Mouse (Mus musculus) hindbrain, embryonic 13.5 days (tissue): Measurements from ENCODE around the gene Cdkl1. TPM values are rescaled to one million over a fixed set of nuclear protein-coding genes. Genes with fewer than 3 reads are reported as not detected.

Experiments
- ATAC-seq: fragments of 200-750 bp; cut with Nextera tagmentation; 2 replicates; pipeline ENCODE4 v1.8.0; 2017; ENCODE audit warnings: moderate TSS enrichment; ENCODE audit not compliant: low FRiP score
- H3K27ac ChIP-seq: fragments of 300-500 bp; sonication (generic); 2 replicates; pipeline ENCODE4 v1.5.1; 2015; ENCODE audit warnings: inconsistent platforms, mild to moderate bottlenecking, moderate library complexity
- H3K27me3 ChIP-seq: fragments of 300-500 bp; sonication (generic); 2 replicates; pipeline ENCODE4 v1.6.1; 2015; ENCODE audit warnings: mild to moderate bottlenecking, inconsistent platforms
- H3K36me3 ChIP-seq: fragments of 300-500 bp; sonication (generic); 2 replicates; pipeline ENCODE4 v1.6.1; 2015; ENCODE audit warnings: mild to moderate bottlenecking, inconsistent platforms
- H3K4me1 ChIP-seq: fragments of 300-500 bp; sonication (generic); replicated peaks from 2 replicates; pipeline ENCODE4 v1.6.1; 2015; ENCODE audit warnings: inconsistent platforms
- H3K4me2 ChIP-seq: fragments of 300-500 bp; sonication (generic); 2 replicates; pipeline ENCODE4 v1.6.1; 2015; ENCODE audit warnings: inconsistent platforms, mild to moderate bottlenecking, moderate library complexity
- H3K4me3 ChIP-seq: fragments of 300-500 bp; sonication (generic); 2 replicates; pipeline ENCODE4 v1.5.1; 2015; ENCODE audit warnings: mild to moderate bottlenecking, inconsistent platforms
- H3K9ac ChIP-seq: fragments of 300-500 bp; sonication (generic); 2 replicates; pipeline ENCODE4 v1.6.1; 2015; ENCODE audit warnings: mild to moderate bottlenecking, inconsistent platforms
- H3K9me3 ChIP-seq: fragments of 300-500 bp; sonication (generic); 2 replicates; pipeline ENCODE4 v1.6.1; 2016; ENCODE audit warnings: inconsistent platforms
- WGBS: fragments of 180-500 bp; shearing (Covaris S2); methylation state at CpG from one replicate; pipeline ENCODE4 v1.1.7; 2015; 5-methylcytosine and 5-hydroxymethylcytosine counted together
- polyA plus RNA-seq: library from polyadenylated mRNA; unstranded; fragments of >200 nt; fragmentation: Nextera tagmentation; extraction: Ambion mirVana; gene quantifications from 2 replicates; pipeline ENCODE4 v1.2.1, GENCODE M21; 2015

The Cdkl1 gene
- polyA plus RNA-seq, 1 experiment from 2014 or later, result 4.2 TPM

GRCm38 (mm10) chr12:69781480-69781879 lies 9.6 kb downstream of the Cdkl1 start:
- H3K27ac ChIP-seq, result no peak overlapping the region
- H3K9me3 ChIP-seq, result no peaks in the 10 kb centered on the region
- no peak overlapping the region for H3K4me3 ChIP-seq
- no peaks in the 10 kb centered on the region for H3K27me3 ChIP-seq
- H3K4me1 ChIP-seq, result 0 out of 2 replicates have a peak, but pooled peaks cover 14% of the 10 kb centered on the region
- no peak for ATAC-seq
- 45% methylated on average over 8 of the region's 8 CpGs for WGBS
- H3K4me2 ChIP-seq, result no peak overlapping the region
- no peaks in the 10 kb centered on the region for H3K36me3 ChIP-seq
- H3K9ac ChIP-seq, result no peak overlapping the region

- Histone ChIP-seq H3K36me3 (no peaks in the 10 kb centered on the region), H3K9me3 (no peaks in the 10 kb centered on the region), H3K4me3 (no peak overlapping the region), H3K27ac (no peak overlapping the region), H3K27me3 (no peaks in the 10 kb centered on the region), H3K9ac (no peak overlapping the region), H3K4me2 (no peak overlapping the region), H3K4me1 (0 out of 2 replicates have a peak, but pooled peaks cover 14% of the 10 kb centered on the region)
- WGBS, result 80% methylated on average over 2 of the region's 2 CpGs
- no peak for ATAC-seq
These were observed 13.1 kb downstream of the Cdkl1 start for GRCm38 (mm10) chr12:69777957-69778356.

DNA sequence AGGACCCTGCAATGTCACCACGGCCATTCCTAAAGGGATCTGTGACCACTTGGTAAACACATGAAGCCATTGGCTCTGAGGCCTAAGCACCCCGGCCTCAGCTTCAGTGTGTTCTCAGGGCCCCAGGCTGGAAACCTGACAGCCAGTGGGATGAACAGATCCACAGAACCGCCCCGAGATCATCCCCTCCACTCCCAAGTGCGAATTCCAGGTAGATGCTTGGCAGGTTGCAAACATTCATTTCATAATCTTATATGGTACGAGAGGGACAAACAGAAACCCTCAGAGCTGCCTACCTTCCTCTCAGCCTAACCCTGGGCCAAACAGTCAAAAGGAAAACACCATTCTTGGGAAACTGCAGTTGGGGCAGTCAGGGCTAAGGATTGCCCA lies 13.7 kb downstream of the Cdkl1 start:
- 89% methylated on average over 6 of the region's 6 CpGs for WGBS
- Histone ChIP-seq H3K4me2 (no peak overlapping the region), H3K9ac (no peak overlapping the region), H3K4me1 (0 out of 2 replicates have a peak, but pooled peaks cover 14% of the 10 kb centered on the region), H3K36me3 (no peaks in the 10 kb centered on the region), H3K9me3 (no peaks in the 10 kb centered on the region), H3K4me3 (no peak overlapping the region), H3K27ac (no peak overlapping the region), H3K27me3 (no peaks in the 10 kb centered on the region)
- no peak for ATAC-seq

DNA sequence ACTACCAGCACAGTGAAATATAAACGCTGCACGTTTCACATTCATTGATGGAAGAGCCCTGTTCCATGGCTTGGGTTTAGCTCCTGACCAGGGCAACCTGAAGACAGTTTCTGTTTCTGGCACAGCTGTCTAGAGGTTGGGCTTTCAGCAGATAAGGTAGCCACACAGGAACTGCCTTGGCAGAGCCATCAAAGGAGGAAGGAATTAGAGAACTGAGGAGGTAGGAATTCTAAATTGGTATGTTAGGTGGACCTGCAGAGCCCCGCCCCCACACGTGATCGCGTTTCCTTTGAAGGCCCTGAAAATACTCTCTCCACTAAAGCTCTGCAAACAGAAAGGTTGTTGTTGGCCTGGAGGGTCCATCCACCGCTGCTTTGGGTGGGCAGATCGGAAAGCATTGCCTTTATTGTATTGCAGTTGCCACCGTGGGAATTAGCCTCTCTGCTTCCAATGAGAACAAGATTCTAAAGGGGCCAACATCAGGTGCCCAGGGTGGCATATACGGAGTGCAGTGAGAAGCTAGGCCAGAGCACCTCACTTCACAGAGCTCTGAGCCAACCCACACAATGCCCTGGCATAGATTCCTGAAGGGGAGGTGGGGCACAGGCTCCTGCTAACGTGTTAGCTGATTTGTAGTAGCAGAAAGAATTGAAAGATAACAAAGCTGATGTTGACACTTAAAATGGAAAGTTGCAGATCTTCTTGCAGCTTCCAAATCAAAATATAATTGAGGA lies 14.3 kb downstream of the Cdkl1 start:
- no peak overlapping the region for H3K4me3 ChIP-seq
- H3K27me3 ChIP-seq, result no peaks in the 10 kb centered on the region
- no peaks in the 10 kb centered on the region for H3K9me3 ChIP-seq
- 81% methylated on average over 11 of the region's 11 CpGs for WGBS
- H3K27ac ChIP-seq, result no peak overlapping the region
- H3K4me2 ChIP-seq, result no peak overlapping the region
- ATAC-seq, result no peak
- H3K36me3 ChIP-seq, result no peaks in the 10 kb centered on the region
- H3K4me1 ChIP-seq, result 0 out of 2 replicates have a peak, but pooled peaks cover 10% of the 10 kb centered on the region
- H3K9ac ChIP-seq, result no peak overlapping the region

DNA sequence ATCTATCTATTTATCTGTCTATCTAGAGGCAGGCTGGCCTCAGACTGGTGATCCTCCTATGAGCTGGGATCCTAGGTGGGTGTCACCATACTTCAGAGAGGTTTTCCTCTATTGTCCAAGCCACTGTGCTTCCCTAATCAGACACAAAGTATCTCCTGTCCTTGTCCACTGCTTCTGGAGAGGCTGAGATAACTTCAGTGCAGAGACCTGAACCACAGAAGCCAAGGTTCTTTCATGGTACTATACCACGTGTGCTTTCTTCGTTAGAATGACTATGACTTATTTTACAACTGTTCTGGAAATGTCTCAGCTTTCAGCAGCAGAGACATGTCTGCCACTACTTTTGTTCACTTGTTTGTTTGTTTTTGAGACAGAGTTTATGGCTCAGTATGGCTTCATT lies 22.2 kb downstream of the Cdkl1 start:
- H3K9me3 ChIP-seq, result no peaks in the 10 kb centered on the region
- H3K4me3 ChIP-seq, result no peak overlapping the region
- H3K27ac ChIP-seq, result no peak overlapping the region
- no peak overlapping the region for H3K9ac ChIP-seq
- peaks cover 22% of the 10 kb centered on the region for H3K4me1 ChIP-seq
- ATAC-seq, result no peak
- no peak overlapping the region for H3K4me2 ChIP-seq
- WGBS, result 79% methylated on average over 2 of the region's 2 CpGs
- H3K27me3 ChIP-seq, result no peaks in the 10 kb centered on the region
- no peaks in the 10 kb centered on the region for H3K36me3 ChIP-seq

DNA sequence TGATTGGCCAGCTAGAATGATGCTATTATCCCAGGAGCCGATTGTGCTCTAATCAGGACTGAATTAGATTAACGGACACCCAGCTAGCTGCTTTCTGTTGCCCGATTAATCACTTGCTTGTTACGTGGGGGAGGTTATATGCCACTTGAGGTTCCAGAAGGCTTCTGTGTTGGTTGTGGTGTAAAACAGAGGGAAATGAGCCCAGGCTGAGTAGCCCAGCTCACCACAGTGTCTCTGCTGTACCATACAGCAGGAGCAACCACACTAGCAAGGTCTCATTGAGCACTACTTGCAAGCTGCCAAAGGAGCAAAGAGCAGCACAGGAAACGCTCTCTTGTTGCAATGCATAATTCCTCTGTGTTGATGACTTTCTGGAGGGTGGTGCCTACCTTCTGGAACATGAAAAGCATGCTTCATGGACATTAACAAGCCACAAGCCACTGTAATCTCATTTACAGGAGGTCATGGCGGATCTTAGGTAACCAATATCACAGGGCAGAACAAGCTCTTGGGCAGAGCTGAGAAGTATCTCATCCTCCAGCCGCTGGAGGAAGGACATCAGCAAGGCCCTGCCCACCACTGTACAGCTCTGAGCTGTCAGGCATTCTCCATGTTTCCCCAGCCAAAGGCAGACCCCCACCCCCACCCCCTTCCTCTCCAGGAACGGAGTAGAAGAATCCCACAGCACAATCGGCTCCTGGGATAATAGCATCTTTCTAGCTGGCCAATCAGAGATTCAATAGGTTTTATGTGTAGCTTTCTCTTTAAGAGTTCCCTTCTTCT lies 23.4 kb downstream of the Cdkl1 start:
- no peak overlapping the region; the same call in 1 of the 2 replicates for H3K9ac ChIP-seq
- H3K27ac ChIP-seq, result peak overlapping the region; percentile 30; the same call in 1 of the 2 replicates

DNA sequence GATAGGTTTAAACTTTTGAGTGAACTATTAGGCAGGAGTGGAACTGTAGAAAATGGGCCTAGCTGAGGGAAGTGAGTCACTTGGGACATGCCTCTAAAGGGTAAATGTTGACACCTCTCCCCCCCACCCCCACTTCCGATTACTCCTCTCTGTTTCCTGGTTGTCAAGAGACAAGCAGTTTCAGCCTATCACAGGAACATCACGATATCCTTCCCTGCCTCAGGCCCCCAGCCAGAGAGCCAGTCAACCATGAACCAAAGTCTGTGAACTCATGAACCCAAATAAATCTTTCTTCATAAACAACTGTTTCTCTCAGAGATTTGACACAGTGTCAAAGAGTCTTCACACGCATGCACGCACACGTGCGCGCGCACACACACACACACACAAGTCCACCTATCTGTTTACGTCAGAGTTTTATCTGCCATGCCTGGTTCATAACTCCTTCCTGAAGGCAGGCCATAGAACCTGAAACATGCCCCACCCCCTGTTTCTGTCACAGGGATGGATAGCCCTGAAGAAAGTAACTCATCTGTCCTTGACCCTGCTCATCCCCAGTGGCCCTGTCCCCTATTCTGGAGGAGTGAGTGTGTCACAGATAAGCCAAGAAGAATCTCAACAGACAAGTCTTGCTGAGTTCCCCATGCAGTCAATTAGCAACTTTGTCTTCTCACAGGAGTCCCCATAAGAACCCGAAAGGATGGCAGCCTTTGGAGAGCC lies 24.7 kb downstream of the Cdkl1 start:
- no peak overlapping the region for H3K4me3 ChIP-seq
- ATAC-seq, result no peak
- no peaks in the 10 kb centered on the region for H3K27me3 ChIP-seq
- no peak overlapping the region for H3K9ac ChIP-seq
- no peak overlapping the region for H3K27ac ChIP-seq
- 83% methylated on average over 10 of the region's 10 CpGs for WGBS
- peaks cover 22% of the 10 kb centered on the region for H3K4me1 ChIP-seq
- H3K36me3 ChIP-seq, result no peaks in the 10 kb centered on the region
- no peak overlapping the region for H3K4me2 ChIP-seq
- H3K9me3 ChIP-seq, result no peaks in the 10 kb centered on the region

More for the DNA sequence above, 23.4 kb downstream of the Cdkl1 start:
- no peaks in the 10 kb centered on the region for H3K9me3 ChIP-seq
- no peaks in the 10 kb centered on the region for H3K36me3 ChIP-seq
- peaks cover 22% of the 10 kb centered on the region for H3K4me1 ChIP-seq
- ATAC-seq, result no peak
- no peak overlapping the region for H3K4me2 ChIP-seq
- no peak overlapping the region for H3K4me3 ChIP-seq
- 39% methylated on average over 9 of the region's 9 CpGs for WGBS
- H3K27me3 ChIP-seq, result no peaks in the 10 kb centered on the region

DNA sequence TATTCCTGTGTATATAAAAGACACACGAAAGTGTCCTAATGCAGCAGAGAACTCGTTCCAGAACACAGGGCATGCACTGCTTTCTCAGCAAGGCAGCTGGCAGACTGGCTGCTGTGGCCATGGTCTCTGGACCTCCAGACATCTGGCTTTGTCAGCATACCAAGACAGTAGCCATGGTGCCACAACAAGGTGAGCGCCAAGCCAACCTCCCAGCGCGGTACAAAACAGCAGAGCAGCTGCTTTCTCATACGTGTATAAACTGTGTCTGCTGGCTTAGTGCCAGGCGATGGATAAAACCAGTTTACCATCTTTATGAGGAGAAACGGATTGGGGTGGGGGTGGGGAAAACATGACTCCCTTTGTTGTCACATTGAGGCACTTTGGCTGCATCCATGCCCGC lies 25.5 kb downstream of the Cdkl1 start:
- H3K4me1 ChIP-seq, result peaks cover 22% of the 10 kb centered on the region
- no peak overlapping the region for H3K4me2 ChIP-seq
- H3K27ac ChIP-seq, result no peak overlapping the region
- no peaks in the 10 kb centered on the region for H3K27me3 ChIP-seq
- WGBS, result 58% methylated on average over 9 of the region's 9 CpGs
- no peak overlapping the region for H3K4me3 ChIP-seq
- ATAC-seq, result no peak
- H3K36me3 ChIP-seq, result no peaks in the 10 kb centered on the region
- no peak overlapping the region for H3K9ac ChIP-seq
- H3K9me3 ChIP-seq, result no peaks in the 10 kb centered on the region

- H3K36me3 ChIP-seq, result no peaks in the 10 kb centered on the region
These were observed 29.5 kb downstream of the Cdkl1 start for GRCm38 (mm10) chr12:69761603-69762002.

GRCm38 (mm10) chr12:69760743-69761406 lies 30.2 kb downstream of the Cdkl1 start:
- ATAC-seq, result no peak
- Histone ChIP-seq H3K4me3 (no peak overlapping the region), H3K36me3 (no peaks in the 10 kb centered on the region), H3K9me3 (no peaks in the 10 kb centered on the region), H3K27me3 (no peaks in the 10 kb centered on the region), H3K27ac (no peak overlapping the region), H3K9ac (0 out of 2 replicates have a peak overlapping the region, but pooled peaks have one; percentile 24), H3K4me1 (peaks cover 25% of the 10 kb centered on the region), H3K4me2 (no peak overlapping the region)
- 86% methylated on average over 20 of the region's 20 CpGs for WGBS

More at GRCm38 (mm10) chr12:69761603-69762002, 29.5 kb downstream of the Cdkl1 start:
- H3K9ac ChIP-seq, result no peak overlapping the region
- 82% methylated on average over 2 of the region's 2 CpGs for WGBS
- H3K27me3 ChIP-seq, result no peaks in the 10 kb centered on the region
- H3K27ac ChIP-seq, result no peak overlapping the region
- peaks cover 26% of the 10 kb centered on the region for H3K4me1 ChIP-seq
- no peak overlapping the region for H3K4me3 ChIP-seq
- no peaks in the 10 kb centered on the region for H3K9me3 ChIP-seq
- H3K4me2 ChIP-seq, result no peak overlapping the region
- ATAC-seq, result no peak

DNA sequence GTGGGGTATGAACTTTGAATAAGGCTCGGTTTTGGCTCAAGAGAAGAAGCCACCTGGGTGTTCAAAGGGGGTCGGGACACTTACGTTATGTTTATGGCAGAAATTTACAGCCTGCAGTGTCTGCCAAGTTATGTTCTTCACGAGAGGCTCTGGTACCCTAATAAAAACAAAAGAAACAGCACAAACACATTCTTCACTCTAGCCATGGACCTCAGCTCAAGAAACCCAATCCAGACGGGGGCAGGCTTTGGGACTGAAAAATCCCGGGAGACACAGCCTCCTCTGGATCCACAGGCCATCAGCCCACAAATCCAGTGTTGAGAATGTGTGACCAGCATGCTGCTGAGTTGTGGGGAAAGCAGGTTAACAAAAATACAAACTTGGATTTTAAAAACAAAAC lies 31.1 kb downstream of the Cdkl1 start:
- peaks cover 19% of the 10 kb centered on the region for H3K4me1 ChIP-seq
- H3K4me3 ChIP-seq, result no peak overlapping the region
- no peak for ATAC-seq
- H3K36me3 ChIP-seq, result no peaks in the 10 kb centered on the region
- no peak overlapping the region for H3K9ac ChIP-seq
- H3K4me2 ChIP-seq, result no peak overlapping the region
- 75% methylated on average over 6 of the region's 6 CpGs for WGBS
- no peaks in the 10 kb centered on the region for H3K9me3 ChIP-seq
- H3K27me3 ChIP-seq, result no peaks in the 10 kb centered on the region
- no peak overlapping the region for H3K27ac ChIP-seq
